ENCODE assay signal across 8 mouse cellular contexts in genomic region chr3:90603623-90604022, GRCm38 (mm10). TPM values are rescaled to one million over a fixed set of nuclear protein-coding genes. Genes with fewer than 3 reads are reported as not detected.
A peak's percentile ranks its signal among the peaks of the same experiment; 100 is the strongest.
DNase-seq lines count a peak whose midpoint lies in the region; ATAC-seq and TF ChIP-seq lines count a peak whose summit lies in the region.

Gene S100a4, plus strand, starts transcription at chr3:90603771.

- no peak for ATAC-seq in kidney, embryonic 16.5 days (ENCODE audit: low FRiP score, low TSS enrichment)
- no peak for ATAC-seq in intestine, embryonic 16.5 days

- peak within 1 kb of the TSS; percentile 80 for H3K27ac ChIP-seq in kidney, embryonic 16.5 days (ENCODE audit: low read length)
- no peak within 1 kb of the TSS for H3K27ac ChIP-seq in ES-Bruce4 (ENCODE audit: insufficient read depth, low read length)
- H3K27ac ChIP-seq in embryonic fibroblast, embryonic 13.5 days (ENCODE audit: insufficient read depth, low read length), result peak within 1 kb of the TSS; percentile 97
- peak within 1 kb of the TSS; percentile 61 for H3K27ac ChIP-seq in intestine, embryonic 16.5 days (ENCODE audit: low read length)

- H3K4me3 ChIP-seq in kidney, embryonic 16.5 days (ENCODE audit: low read length), result no peak within 1 kb of the TSS
- no peak within 1 kb of the TSS for H3K4me3 ChIP-seq in ES-Bruce4 (ENCODE audit: low read depth, low read length)
- H3K4me3 ChIP-seq in embryonic fibroblast, embryonic 13.5 days (ENCODE audit: insufficient read depth, low read length), result peak within 1 kb of the TSS; percentile 18
- H3K4me3 ChIP-seq in intestine, embryonic 16.5 days (ENCODE audit: low read length), result no peak within 1 kb of the TSS

- TF ChIP-seq POLR2A in ES-Bruce4 (IDR thresholded peaks at IDR 0.05; ENCODE audit: insufficient read depth, low read length), result no peak
- peak; percentile 77 for TF ChIP-seq POLR2A in embryonic fibroblast, embryonic 13.5 days (IDR thresholded peaks at IDR 0.05; ENCODE audit: low read depth, low read length)

- no peak within 1 kb of the TSS for H3K9ac ChIP-seq in kidney, embryonic 16.5 days (replicated peaks; ENCODE audit: low read length)
- H3K9ac ChIP-seq in ES-Bruce4 (ENCODE audit: low read depth, poor library complexity, severe bottlenecking), result no peak within 1 kb of the TSS
- no peak within 1 kb of the TSS for H3K9ac ChIP-seq in intestine, embryonic 16.5 days (ENCODE audit: low read depth, low read length)

- H3K27me3 ChIP-seq in kidney, embryonic 16.5 days (ENCODE audit: insufficient read depth, low read length), result no peaks in the 10 kb centered on the region
- H3K27me3 ChIP-seq in ES-Bruce4 (ENCODE audit: control insufficient read depth, insufficient read depth, low read length, poor library complexity, severe bottlenecking), result no peaks in the 10 kb centered on the region
- no peaks in the 10 kb centered on the region for H3K27me3 ChIP-seq in intestine, embryonic 16.5 days (replicated peaks; ENCODE audit: control insufficient read depth, insufficient read depth, low read length)

- H3K4me1 ChIP-seq in kidney, embryonic 16.5 days (ENCODE audit: insufficient read depth, low read length), result peaks cover 18% of the 10 kb centered on the region
- H3K4me1 ChIP-seq in ES-Bruce4 (ENCODE audit: control insufficient read depth, insufficient read depth, low read length), result no peaks in the 10 kb centered on the region
- peaks cover 42% of the 10 kb centered on the region for H3K4me1 ChIP-seq in embryonic fibroblast, embryonic 13.5 days (ENCODE audit: control insufficient read depth, insufficient read depth, low read length)
- peaks cover 18% of the 10 kb centered on the region for H3K4me1 ChIP-seq in intestine, embryonic 16.5 days (ENCODE audit: control insufficient read depth, insufficient read depth, low read length)

- no peaks in the 10 kb centered on the region for H3K36me3 ChIP-seq in kidney, embryonic 16.5 days (ENCODE audit: insufficient read depth, low read length)
- no peaks in the 10 kb centered on the region for H3K36me3 ChIP-seq in ES-Bruce4 (ENCODE audit: control insufficient read depth, insufficient read depth, low read length, poor library complexity, severe bottlenecking)
- no peaks in the 10 kb centered on the region for H3K36me3 ChIP-seq in intestine, embryonic 16.5 days (ENCODE audit: control insufficient read depth, insufficient read depth, low read length)

- no peak for TF ChIP-seq CTCF in ES-Bruce4 (IDR thresholded peaks at IDR 0.05; ENCODE audit: low read depth, low read length)
- TF ChIP-seq CTCF in embryonic fibroblast, embryonic 13.5 days (IDR thresholded peaks at IDR 0.05; ENCODE audit: borderline replicate concordance, insufficient read depth, low read length), result no peak

- no peak within 1 kb of the TSS for H3K4me2 ChIP-seq in kidney, embryonic 16.5 days (replicated peaks; ENCODE audit: low read depth, low read length)
- H3K4me2 ChIP-seq in intestine, embryonic 16.5 days (ENCODE audit: low read depth, low read length), result no peak within 1 kb of the TSS

- no peak for TF ChIP-seq EP300 in ES-Bruce4 (IDR thresholded peaks at IDR 0.05; ENCODE audit: insufficient read depth, low read depth, low read length)

- WGBS in kidney, embryonic 16.5 days, result 47% methylated on average over 3 of the region's 3 CpGs
- WGBS in intestine, embryonic 16.5 days, result 43% methylated on average over 3 of the region's 3 CpGs

- no peak for DNase-seq in kidney, adult 9 months
- no peak for DNase-seq in T-cell, adult 2 months (ENCODE audit: low spot score)
- DNase-seq in c-Kit-positive CD71-positive TER-119-positive erythroid progenitor cells, embryonic 14.5 days (ENCODE audit: low spot score), result no peak
- DNase-seq in cerebellum, adult 11-12 months, result no peak

- H3K9me3 ChIP-seq in kidney, embryonic 16.5 days (ENCODE audit: low read length), result no peaks in the 10 kb centered on the region
- no peaks in the 10 kb centered on the region for H3K9me3 ChIP-seq in ES-Bruce4 (replicated peaks; ENCODE audit: control insufficient read depth, insufficient read depth, low read length, poor library complexity, severe bottlenecking)
- no peaks in the 10 kb centered on the region for H3K9me3 ChIP-seq in intestine, embryonic 16.5 days (ENCODE audit: control insufficient read depth, low read length)

RNA-seq across cellular contexts. Expression of gene S100a4, which starts in this region (rescaled TPM):
- 3.6 and 5.5 TPM in 2 replicates for polyA plus RNA-seq in kidney, embryonic 16.5 days (2015; fragmentation: Nextera tagmentation; extraction: Ambion mirVana)
- polyA plus RNA-seq in ES-Bruce4 (2011; ENCODE audit: insufficient read depth, insufficient read length, low read depth, missing spikeins), result 11.0 and 15.5 TPM in 2 replicates
- polyA plus RNA-seq in embryonic fibroblast, embryonic 13.5 days (2011; ENCODE audit: insufficient read length, low read depth, missing spikeins), result 454 and 1,115 TPM in 2 replicates
- polyA plus RNA-seq in intestine, embryonic 16.5 days (2015; fragmentation: Nextera tagmentation; extraction: Ambion mirVana), result 3.6 and 4.0 TPM in 2 replicates

Comparison
In these comparisons a context has a peak if more than half of its experiments do, and no peak if none do; other contexts are left out.
1. RNA of gene S100a4 (polyA plus RNA-seq): 454 to 1,115 TPM in embryonic fibroblast, embryonic 13.5 days; 11.0 to 15.5 TPM in ES-Bruce4, 3.6 to 5.5 TPM in kidney, embryonic 16.5 days and 3.6 to 4.0 TPM in intestine, embryonic 16.5 days; every median in the first group is over 10 times any median in the second.